Mouse (Mus musculus): ENCODE measurements at regions not wholly inside any gene's neighbourhood (a gene's known extent, or its start where the extent isn't known, plus 50 kb on each side); places are given as distances from the start of the nearest gene placed in this dataset.

DNA sequence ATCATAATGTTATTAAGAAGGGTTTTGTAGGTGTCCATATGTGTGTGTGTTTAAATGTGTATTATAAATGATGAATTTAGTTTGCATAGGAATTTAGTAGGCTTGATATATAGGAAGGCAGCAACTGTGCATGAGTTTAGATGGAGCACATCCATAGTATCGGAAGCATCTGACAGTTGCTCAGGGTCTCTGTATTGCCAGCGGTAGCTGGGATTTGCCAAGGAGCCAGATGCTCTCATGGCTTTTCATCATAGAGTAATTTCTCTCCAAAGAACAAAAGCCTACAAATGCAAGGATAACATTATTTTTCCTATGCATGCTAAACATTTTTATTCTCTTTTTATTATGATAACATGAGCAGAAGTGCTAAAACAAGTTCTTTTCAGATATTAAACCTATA is 1168.1 kb upstream of the Nudt12 start:
- TF ChIP-seq CTCF (IDR thresholded peaks at IDR 0.05; ENCODE audit: low read depth) (no peak), EP300 (IDR thresholded peaks at IDR 0.05; ENCODE audit: low read depth) (no peak)

Data from liver, postnatal 0 days (tissue).